Mouse (Mus musculus) heart, postnatal 4 days (tissue): Measurements from ENCODE around the gene Hoxd8. TPM values are rescaled to one million over a fixed set of nuclear protein-coding genes. Genes with fewer than 3 reads are reported as not detected.

Source experiments
- DNase-seq: peaks from one replicate; pipeline ENCODE4 v3.0.0; 2021
- microRNA-seq, 2 experiments: library from miRNA; unstranded; fragments of <30 nt; microRNA quantifications; one replicate each; pipeline ENCODE4 v1.2.0; 2021 to 2022
- total RNA-seq, 2 experiments: library from RNA; stranded (reverse); gene quantifications; 2 replicates each; pipeline ENCODE4 v1.2.3; 2021

Hoxd8 gene
- total RNA-seq, 2 experiments from 2014 or later, result 1.2 to 1.9 TPM

- DNase-seq, result no peak
Observed at GRCm38 (mm10) chr2:74753175-74753523, 48.7 kb downstream of the Hoxd8 start.

- DNase-seq, result no peak
Observed at GRCm38 (mm10) chr2:74753711-74754110, 49.3 kb downstream of the Hoxd8 start.

Small RNAs within 50 kb of the gene (microRNA-seq; reads per million reads assigned to microRNA genes)
- gene Gm44463 (0 reads per million in 2 experiments), gene Mir10b (689 to 704 reads per million in 2 experiments)

Other genes with a start within 250 kb of the Hoxd8 start
- 10 to 100 TPM; 20.8 to 21.3 TPM for gene Lnpk, start 125.2 kb upstream of the Hoxd8 start, total RNA-seq
- gene Evx2, start 45.1 kb upstream of the Hoxd8 start, total RNA-seq, result not detected
- not detected for gene Hoxd13, start 36.3 kb upstream of the Hoxd8 start, total RNA-seq
- gene Hoxd12, start 29.6 kb upstream of the Hoxd8 start, total RNA-seq, result not detected
- not detected for gene Hoxd11, start 25.1 kb upstream of the Hoxd8 start, total RNA-seq
- gene Hoxd10, start 12.7 kb upstream of the Hoxd8 start, total RNA-seq, result not detected
- under 1 TPM; 0.12 to 0.27 TPM for gene Hoxd9, start 6.9 kb upstream of the Hoxd8 start, total RNA-seq
- gene Hoxd3, start 7.3 kb downstream of the Hoxd8 start, total RNA-seq, result under 1 TPM in 1 of 2 experiments, not detected in 1; 0.11 TPM
- under 1 TPM; 0.45 TPM for gene Hoxd4, start 7.3 kb downstream of the Hoxd8 start, total RNA-seq
- gene Gm28230, start 22.1 kb downstream of the Hoxd8 start, total RNA-seq, result not detected
- gene Hoxd1, start 58.4 kb downstream of the Hoxd8 start, total RNA-seq, result not detected
- 100 to 1,000 TPM; 133 to 148 TPM for gene Mtx2, start 121.2 kb downstream of the Hoxd8 start, total RNA-seq